Mouse (Mus musculus): ENCODE measurements around the gene Homer1. TPM values are rescaled to one million over a fixed set of nuclear protein-coding genes. Genes with fewer than 3 reads are reported as not detected.

Homer1 gene
- polyA plus RNA-seq, 1 experiment: 4.4 TPM

DNA sequence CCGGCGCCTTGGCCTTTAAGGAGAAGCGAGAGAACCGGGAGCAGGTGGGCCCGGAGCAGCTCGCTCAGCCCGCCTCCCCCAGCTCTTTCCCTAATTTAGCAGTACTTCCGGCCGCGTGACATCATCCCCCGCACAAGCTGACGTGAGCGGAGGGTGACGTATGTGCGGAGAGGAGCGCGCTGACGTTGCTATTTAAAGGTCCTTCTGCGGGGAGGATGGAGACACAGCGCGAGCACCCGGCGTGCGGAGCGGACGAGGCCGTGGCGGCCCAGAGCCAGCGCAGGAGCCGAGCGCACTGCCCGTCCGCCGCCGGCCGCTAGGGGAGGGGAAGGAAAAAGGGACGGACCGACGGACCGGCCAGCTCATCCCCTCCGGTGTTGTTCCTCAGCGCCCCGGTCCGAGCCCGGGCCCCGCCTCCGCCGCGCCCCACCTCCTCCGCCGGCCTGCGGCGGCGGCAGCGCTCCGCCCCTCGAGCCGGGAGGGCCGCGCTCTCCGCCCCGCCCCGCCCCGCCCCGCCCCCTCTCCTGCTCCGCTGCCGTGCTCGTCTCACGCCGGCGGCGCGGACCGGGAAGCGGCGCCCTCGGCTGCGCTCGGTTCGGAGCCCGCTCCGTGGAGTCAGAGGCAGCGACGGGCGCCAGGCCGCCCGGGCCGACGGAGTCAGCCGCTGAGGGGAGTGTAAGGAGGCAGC is 4.3 kb downstream of the Homer1 start:
- TF ChIP-seq POLR2A (IDR thresholded peaks at IDR 0.05; ENCODE audit: borderline replicate concordance, control insufficient read depth, low read depth, low read length): peak; percentile 87
- TF ChIP-seq CTCF (IDR thresholded peaks at IDR 0.05; ENCODE audit: control insufficient read depth, insufficient read depth, low read length): peak; percentile 24; the same call in 1 of the 2 replicates
- under 1% methylated on average over 71 of the region's 90 CpGs for WGBS
- Histone ChIP-seq H3K4me1 (ENCODE audit: control insufficient read depth, insufficient read depth, low read length) (peaks cover 2% of the 10 kb centered on the region), H3K27ac (ENCODE audit: control insufficient read depth, insufficient read depth, low read depth, low read length, poor library complexity) (peak overlapping the region; percentile 95), H3K4me3 (replicated peaks; ENCODE audit: control insufficient read depth, low read depth, low read length) (peak overlapping the region; percentile 85)

- Histone ChIP-seq H3K4me3 (replicated peaks; ENCODE audit: control insufficient read depth, low read depth, low read length) (peak overlapping the region; percentile 74), H3K4me1 (ENCODE audit: control insufficient read depth, insufficient read depth, low read length) (peaks cover 2% of the 10 kb centered on the region), H3K27ac (ENCODE audit: control insufficient read depth, insufficient read depth, low read depth, low read length, poor library complexity) (no peak overlapping the region; the same call in 1 of the 2 replicates)
- no peak for TF ChIP-seq POLR2A (IDR thresholded peaks at IDR 0.05; ENCODE audit: borderline replicate concordance, control insufficient read depth, low read depth, low read length)
- TF ChIP-seq CTCF (IDR thresholded peaks at IDR 0.05; ENCODE audit: control insufficient read depth, insufficient read depth, low read length): no peak
- WGBS: under 1% methylated on average over 64 of the region's 64 CpGs
Measured at GRCm38 (mm10) chr13:93304251-93305001, 5.0 kb downstream of the Homer1 start.

- H3K4me1 ChIP-seq (ENCODE audit: control insufficient read depth, insufficient read depth, low read length): peaks cover 2% of the 10 kb centered on the region
- WGBS: 15% methylated on average over 7 of the region's 7 CpGs
- H3K27ac ChIP-seq (ENCODE audit: control insufficient read depth, insufficient read depth, low read depth, low read length, poor library complexity): no peak overlapping the region
- H3K4me3 ChIP-seq (replicated peaks; ENCODE audit: control insufficient read depth, low read depth, low read length): no peak overlapping the region
- TF ChIP-seq POLR2A (IDR thresholded peaks at IDR 0.05; ENCODE audit: borderline replicate concordance, control insufficient read depth, low read depth, low read length) (no peak), CTCF (IDR thresholded peaks at IDR 0.05; ENCODE audit: control insufficient read depth, insufficient read depth, low read length) (no peak)
Measured at GRCm38 (mm10) chr13:93305149-93305548, 5.7 kb downstream of the Homer1 start.

DNA sequence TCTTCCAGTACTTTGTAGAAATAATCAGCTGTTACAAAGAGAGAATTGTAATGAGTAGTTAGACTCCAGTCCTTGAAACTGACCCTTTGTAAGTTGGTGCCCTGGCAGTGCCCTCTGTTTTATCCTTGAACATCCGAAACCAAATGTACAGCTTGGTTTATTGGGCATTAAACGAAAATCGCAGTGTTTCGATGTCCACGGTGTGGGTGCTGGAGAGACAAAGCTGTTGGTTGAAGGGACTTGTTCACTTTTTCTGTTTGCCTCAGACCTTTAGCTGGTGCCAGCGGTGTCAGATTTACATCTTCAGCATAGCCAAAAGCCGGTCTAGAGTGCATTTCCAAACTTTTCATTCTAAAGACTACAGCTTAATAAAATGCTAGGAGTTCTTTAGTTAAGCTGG is 6.2 kb downstream of the Homer1 start:
- no peak overlapping the region for H3K4me3 ChIP-seq (replicated peaks; ENCODE audit: control insufficient read depth, low read depth, low read length)

GRCm38 (mm10) chr13:93306545-93306944 is 7.1 kb downstream of the Homer1 start:
- no peak overlapping the region for H3K27ac ChIP-seq (ENCODE audit: control insufficient read depth, insufficient read depth, low read depth, low read length, poor library complexity)
- TF ChIP-seq CTCF (IDR thresholded peaks at IDR 0.05; ENCODE audit: control insufficient read depth, insufficient read depth, low read length): no peak
- 80% methylated on average over 3 of the region's 3 CpGs for WGBS

More for the DNA sequence above, 6.2 kb downstream of the Homer1 start:
- H3K27ac ChIP-seq (ENCODE audit: control insufficient read depth, insufficient read depth, low read depth, low read length, poor library complexity): no peak overlapping the region
- H3K4me1 ChIP-seq (ENCODE audit: control insufficient read depth, insufficient read depth, low read length): peaks cover 2% of the 10 kb centered on the region
- WGBS: 73% methylated on average over 7 of the region's 7 CpGs
- no peak for TF ChIP-seq CTCF (IDR thresholded peaks at IDR 0.05; ENCODE audit: control insufficient read depth, insufficient read depth, low read length)
- no peak for TF ChIP-seq POLR2A (IDR thresholded peaks at IDR 0.05; ENCODE audit: borderline replicate concordance, control insufficient read depth, low read depth, low read length)

DNA sequence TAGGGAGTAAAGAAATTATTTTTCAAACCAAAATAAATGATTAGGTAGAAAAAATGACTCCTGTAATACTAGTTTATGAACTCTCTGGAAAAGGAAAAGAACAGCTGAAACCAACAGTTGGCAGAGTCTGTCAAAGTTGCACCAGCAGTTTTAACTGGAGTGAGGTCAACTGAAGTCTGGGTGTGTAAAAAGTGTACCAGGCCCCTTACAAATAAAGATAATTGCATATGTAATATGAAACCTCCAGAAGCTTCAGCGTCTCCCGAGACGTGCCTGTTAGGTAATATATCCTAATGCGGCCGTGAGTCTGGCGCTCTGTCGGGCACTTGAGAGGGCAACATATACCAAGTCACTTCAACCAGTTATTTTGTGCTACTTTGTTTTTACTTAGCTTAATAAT is 8.3 kb downstream of the Homer1 start:
- no peak overlapping the region for H3K27ac ChIP-seq (ENCODE audit: control insufficient read depth, insufficient read depth, low read depth, low read length, poor library complexity)
- 86% methylated on average over 7 of the region's 7 CpGs for WGBS
- H3K4me3 ChIP-seq (replicated peaks; ENCODE audit: control insufficient read depth, low read depth, low read length): no peak overlapping the region
- no peaks in the 10 kb centered on the region; the same call in 1 of the 2 replicates for H3K4me1 ChIP-seq (ENCODE audit: control insufficient read depth, insufficient read depth, low read length)
- TF ChIP-seq POLR2A (IDR thresholded peaks at IDR 0.05; ENCODE audit: borderline replicate concordance, control insufficient read depth, low read depth, low read length): no peak
- no peak for TF ChIP-seq CTCF (IDR thresholded peaks at IDR 0.05; ENCODE audit: control insufficient read depth, insufficient read depth, low read length)

More at GRCm38 (mm10) chr13:93306545-93306944, 7.1 kb downstream of the Homer1 start:
- no peak overlapping the region for H3K4me3 ChIP-seq (replicated peaks; ENCODE audit: control insufficient read depth, low read depth, low read length)
- peaks cover 2% of the 10 kb centered on the region for H3K4me1 ChIP-seq (ENCODE audit: control insufficient read depth, insufficient read depth, low read length)

DNA sequence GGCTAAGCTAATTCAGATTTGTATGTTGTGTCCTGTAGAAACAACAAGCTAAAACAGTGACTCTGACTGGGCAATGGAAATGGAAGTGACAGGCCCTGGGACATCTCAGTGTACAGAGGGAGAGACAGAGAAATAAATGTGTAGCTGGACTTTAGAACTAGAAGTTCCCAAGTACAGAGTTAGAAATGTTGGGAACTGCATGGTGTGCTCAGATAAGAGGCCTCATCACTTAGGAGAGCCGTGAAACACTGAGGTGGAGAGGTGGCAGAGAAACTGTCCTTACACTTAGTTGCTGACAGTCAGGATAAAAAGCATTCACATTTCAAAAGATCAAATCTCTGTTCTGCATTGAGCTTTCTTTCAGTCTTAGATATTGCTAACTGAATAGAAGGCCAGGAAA is 9.9 kb downstream of the Homer1 start:
- Histone ChIP-seq H3K4me1 (ENCODE audit: control insufficient read depth, insufficient read depth, low read length) (no peaks in the 10 kb centered on the region; the same call in 1 of the 2 replicates), H3K4me3 (replicated peaks; ENCODE audit: control insufficient read depth, low read depth, low read length) (no peak overlapping the region), H3K27ac (ENCODE audit: control insufficient read depth, insufficient read depth, low read depth, low read length, poor library complexity) (no peak overlapping the region)
- TF ChIP-seq CTCF (IDR thresholded peaks at IDR 0.05; ENCODE audit: control insufficient read depth, insufficient read depth, low read length) (no peak), POLR2A (IDR thresholded peaks at IDR 0.05; ENCODE audit: borderline replicate concordance, control insufficient read depth, low read depth, low read length) (no peak)
- whole genome bisulfite sequencing: 78% methylated on average over 1 of the region's 1 CpGs

DNA sequence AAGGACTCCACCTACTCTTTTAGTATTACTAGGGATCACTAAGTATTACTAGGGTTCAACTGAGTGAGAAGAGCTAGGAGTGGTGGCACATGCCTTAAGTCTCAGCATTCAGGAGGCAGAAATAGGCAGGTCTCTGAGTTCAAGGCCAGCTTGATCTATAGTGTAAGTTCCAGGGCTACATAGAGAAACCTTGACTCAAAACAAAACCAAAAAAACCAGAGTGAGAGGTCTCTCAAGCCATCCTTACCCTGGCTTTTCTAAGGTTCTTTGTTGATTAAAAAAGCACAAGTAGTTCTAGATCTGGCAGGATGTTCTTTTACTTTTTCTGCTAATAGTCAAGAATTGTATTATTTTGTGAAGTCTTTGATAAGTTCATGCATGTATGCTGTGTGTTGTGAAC is 13.1 kb downstream of the Homer1 start:
- no peaks in the 10 kb centered on the region for H3K4me1 ChIP-seq (ENCODE audit: control insufficient read depth, insufficient read depth, low read length)
- H3K27ac ChIP-seq (ENCODE audit: control insufficient read depth, insufficient read depth, low read depth, low read length, poor library complexity): no peak overlapping the region
- TF ChIP-seq POLR2A (IDR thresholded peaks at IDR 0.05; ENCODE audit: borderline replicate concordance, control insufficient read depth, low read depth, low read length) (no peak), CTCF (IDR thresholded peaks at IDR 0.05; ENCODE audit: control insufficient read depth, insufficient read depth, low read length) (no peak)
- no peak overlapping the region for H3K4me3 ChIP-seq (replicated peaks; ENCODE audit: control insufficient read depth, low read depth, low read length)
